Mouse (Mus musculus) kidney, embryonic 14.5 days (tissue): Measurements from ENCODE around the gene Ran. TPM values are rescaled to one million over a fixed set of nuclear protein-coding genes. Genes with fewer than 3 reads are reported as not detected.
A peak's percentile ranks its signal among the peaks of the same experiment; 100 is the strongest.

Experiments
- ATAC-seq: fragments of 200-750 bp; cut with Nextera tagmentation; 2 replicates; pipeline ENCODE4 v1.8.0; 2017; ENCODE audit warnings: moderate number of reproducible peaks, mild to moderate bottlenecking, moderate TSS enrichment, moderate library complexity; ENCODE audit not compliant: low FRiP score, low TSS enrichment
- H3K27ac ChIP-seq: fragments of 300-500 bp; sonication (generic); 2 replicates; pipeline ENCODE4 v1.5.1; 2014; ENCODE audit warnings: low read depth, mild to moderate bottlenecking, low read length, moderate library complexity, mixed read lengths
- H3K27me3 ChIP-seq: fragments of 300-500 bp; sonication (generic); 2 replicates; pipeline ENCODE4 v1.6.1; 2014; ENCODE audit warnings: mild to moderate bottlenecking, low read length; ENCODE audit not compliant: control insufficient read depth, insufficient read depth
- H3K36me3 ChIP-seq: fragments of 300-500 bp; sonication (generic); 2 replicates; pipeline ENCODE4 v1.6.1; 2014; ENCODE audit warnings: low read length, mixed read lengths; ENCODE audit not compliant: control insufficient read depth, insufficient read depth
- H3K4me1 ChIP-seq: fragments of 300-500 bp; sonication (generic); 2 replicates; pipeline ENCODE4 v1.6.1; 2014; ENCODE audit warnings: low read length, mixed read lengths; ENCODE audit not compliant: control insufficient read depth, insufficient read depth
- H3K4me2 ChIP-seq: fragments of 300-500 bp; sonication (generic); replicated peaks from 2 replicates; pipeline ENCODE4 v1.6.1; 2014; ENCODE audit warnings: low read depth, mild to moderate bottlenecking, low read length
- H3K4me3 ChIP-seq: fragments of 300-500 bp; sonication (generic); 2 replicates; pipeline ENCODE4 v1.5.1; 2014; ENCODE audit warnings: mild to moderate bottlenecking, low read length
- H3K9ac ChIP-seq: fragments of 300-500 bp; sonication (generic); 2 replicates; pipeline ENCODE4 v1.6.1; 2014; ENCODE audit warnings: low read depth, mild to moderate bottlenecking, low read length, moderate library complexity
- H3K9me3 ChIP-seq: fragments of 300-500 bp; sonication (generic); 2 replicates; pipeline ENCODE4 v1.6.1; 2016; ENCODE audit warnings: low read length; ENCODE audit not compliant: control insufficient read depth
- WGBS: fragments of 180-500 bp; shearing (Covaris S2); extraction: QIAGEN DNeasy Blood & Tissue Kit; methylation state at CpG from one replicate; pipeline ENCODE4 v1.1.7; 2014; 5-methylcytosine and 5-hydroxymethylcytosine counted together
- polyA plus RNA-seq: library from polyadenylated mRNA; unstranded; fragments of >200 nt; fragmentation: Nextera tagmentation; extraction: Ambion mirVana; gene quantifications from 2 replicates; pipeline ENCODE4 v1.2.1, GENCODE M21; 2014

The Ran gene
- polyA plus RNA-seq, 1 experiment from 2014 or later: 768 TPM

GRCm38 (mm10) chr5:129008412-129008826 lies 11.4 kb upstream of the Ran start, which contains the start of gene Stx2:
TSS of gene Stx2 (minus strand) at chr5:129008574.
- H3K27me3 ChIP-seq: no peaks in the 10 kb centered on the region
- H3K9ac ChIP-seq: peak within 1 kb of the TSS; percentile 81
- no peaks in the 10 kb centered on the region for H3K9me3 ChIP-seq
- peak within 1 kb of the TSS; percentile 67 for H3K27ac ChIP-seq
- H3K36me3 ChIP-seq: no peaks in the 10 kb centered on the region; the same call in 1 of the 2 replicates
- ATAC-seq: peak; percentile 94
- WGBS: under 1% methylated on average over 39 of the region's 39 CpGs
- H3K4me3 ChIP-seq: peak within 1 kb of the TSS; percentile 76
- H3K4me1 ChIP-seq: peaks cover 12% of the 10 kb centered on the region; the same call in 1 of the 2 replicates
- peak within 1 kb of the TSS; percentile 54 for H3K4me2 ChIP-seq

- ATAC-seq: no peak
- no peaks in the 10 kb centered on the region for H3K27me3 ChIP-seq
- peaks cover 12% of the 10 kb centered on the region; the same call in 1 of the 2 replicates for H3K4me1 ChIP-seq
- H3K27ac ChIP-seq: no peak overlapping the region
- no peak overlapping the region for H3K9ac ChIP-seq
- WGBS: 62% methylated on average over 3 of the region's 3 CpGs
- no peak overlapping the region for H3K4me3 ChIP-seq
- no peaks in the 10 kb centered on the region; the same call in 1 of the 2 replicates for H3K36me3 ChIP-seq
- no peak overlapping the region for H3K4me2 ChIP-seq
- H3K9me3 ChIP-seq: no peaks in the 10 kb centered on the region
These were observed 10.3 kb upstream of the Ran start for GRCm38 (mm10) chr5:129009577-129009976.

- H3K9ac ChIP-seq: no peak overlapping the region
- no peak overlapping the region for H3K27ac ChIP-seq
- WGBS: 89% methylated on average over 2 of the region's 2 CpGs
- H3K27me3 ChIP-seq: no peaks in the 10 kb centered on the region
- peaks cover 12% of the 10 kb centered on the region; the same call in 1 of the 2 replicates for H3K4me1 ChIP-seq
- ATAC-seq: no peak
- no peak overlapping the region for H3K4me3 ChIP-seq
- H3K4me2 ChIP-seq: no peak overlapping the region
- no peaks in the 10 kb centered on the region for H3K9me3 ChIP-seq
- no peaks in the 10 kb centered on the region for H3K36me3 ChIP-seq
These were observed 8.9 kb upstream of the Ran start for GRCm38 (mm10) chr5:129010937-129011336.

GRCm38 (mm10) chr5:129015020-129015419 lies 4.8 kb upstream of the Ran start:
- no peaks in the 10 kb centered on the region for H3K9me3 ChIP-seq
- H3K4me1 ChIP-seq: no peaks in the 10 kb centered on the region
- H3K36me3 ChIP-seq: no peaks in the 10 kb centered on the region
- ATAC-seq: no peak
- no peak overlapping the region for H3K27ac ChIP-seq
- no peaks in the 10 kb centered on the region for H3K27me3 ChIP-seq
- WGBS: 75% methylated on average over 3 of the region's 3 CpGs
- no peak overlapping the region for H3K4me2 ChIP-seq
- no peak overlapping the region for H3K4me3 ChIP-seq
- no peak overlapping the region for H3K9ac ChIP-seq

DNA sequence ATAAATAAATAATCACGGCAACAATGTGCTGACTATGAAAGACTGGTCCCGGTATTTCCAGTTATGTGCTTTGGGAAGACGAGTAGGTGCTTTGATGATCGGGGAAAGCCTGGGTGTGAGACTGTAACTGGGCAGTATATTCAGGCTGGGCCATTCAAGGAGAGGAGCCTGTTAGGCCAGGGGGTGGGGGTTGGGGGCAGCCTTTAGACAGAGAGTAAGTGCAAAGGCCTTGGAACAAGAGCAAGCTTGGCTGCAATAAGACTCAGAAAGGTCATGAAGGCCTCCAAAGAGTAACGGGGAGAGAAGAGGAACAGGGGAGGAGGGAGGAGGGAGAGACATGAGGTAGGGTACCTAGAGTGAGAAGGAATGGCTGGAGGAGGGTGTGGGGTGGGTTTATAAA lies 4.3 kb upstream of the Ran start:
- H3K27ac ChIP-seq: no peak overlapping the region
- no peaks in the 10 kb centered on the region for H3K36me3 ChIP-seq
- 74% methylated on average over 5 of the region's 5 CpGs for WGBS
- H3K4me1 ChIP-seq: no peaks in the 10 kb centered on the region
- no peak overlapping the region for H3K9ac ChIP-seq
- H3K9me3 ChIP-seq: no peaks in the 10 kb centered on the region
- H3K27me3 ChIP-seq: no peaks in the 10 kb centered on the region
- H3K4me2 ChIP-seq: no peak overlapping the region
- ATAC-seq: no peak
- no peak overlapping the region for H3K4me3 ChIP-seq

DNA sequence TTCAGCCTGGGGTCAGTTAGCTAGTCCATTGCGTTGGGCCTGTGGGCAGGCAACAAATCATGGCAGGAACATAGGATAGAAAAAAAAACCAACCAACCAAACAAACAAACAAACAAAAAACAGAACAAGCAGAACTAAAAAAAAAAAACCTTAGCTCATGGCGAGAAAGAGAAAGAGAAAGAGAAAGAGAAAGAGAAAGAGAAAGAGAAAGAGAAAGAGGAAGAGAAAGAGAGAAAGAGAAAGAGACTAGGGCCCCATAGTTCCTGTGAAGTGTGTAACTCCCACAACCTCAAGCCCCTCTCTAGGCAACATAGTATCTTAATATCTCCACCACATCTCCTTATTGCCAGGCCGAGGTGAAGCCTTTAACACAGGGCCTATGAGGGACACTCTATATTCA lies 3.5 kb upstream of the Ran start:
- no peak overlapping the region for H3K27ac ChIP-seq
- no peak overlapping the region for H3K9ac ChIP-seq
- no peaks in the 10 kb centered on the region for H3K4me1 ChIP-seq
- H3K4me2 ChIP-seq: no peak overlapping the region
- no peak overlapping the region for H3K4me3 ChIP-seq
- peaks cover 4% of the 10 kb centered on the region; the same call in 1 of the 2 replicates for H3K36me3 ChIP-seq
- no peak for ATAC-seq
- WGBS: 89% methylated on average over 3 of the region's 3 CpGs
- no peaks in the 10 kb centered on the region for H3K9me3 ChIP-seq
- H3K27me3 ChIP-seq: no peaks in the 10 kb centered on the region

GRCm38 (mm10) chr5:129018782-129019489 lies 933 bp upstream of the Ran start:
- H3K4me1 ChIP-seq: no peaks in the 10 kb centered on the region
- peak overlapping the region; percentile 93 for H3K4me3 ChIP-seq
- 87% methylated on average over 13 of the region's 13 CpGs for WGBS
- H3K27me3 ChIP-seq: no peaks in the 10 kb centered on the region
- H3K9ac ChIP-seq: peak overlapping the region; percentile 82
- H3K4me2 ChIP-seq: peak overlapping the region; percentile 42
- ATAC-seq: no peak
- no peaks in the 10 kb centered on the region for H3K9me3 ChIP-seq
- peaks cover 19% of the 10 kb centered on the region for H3K36me3 ChIP-seq
- H3K27ac ChIP-seq: peak overlapping the region; percentile 96

DNA sequence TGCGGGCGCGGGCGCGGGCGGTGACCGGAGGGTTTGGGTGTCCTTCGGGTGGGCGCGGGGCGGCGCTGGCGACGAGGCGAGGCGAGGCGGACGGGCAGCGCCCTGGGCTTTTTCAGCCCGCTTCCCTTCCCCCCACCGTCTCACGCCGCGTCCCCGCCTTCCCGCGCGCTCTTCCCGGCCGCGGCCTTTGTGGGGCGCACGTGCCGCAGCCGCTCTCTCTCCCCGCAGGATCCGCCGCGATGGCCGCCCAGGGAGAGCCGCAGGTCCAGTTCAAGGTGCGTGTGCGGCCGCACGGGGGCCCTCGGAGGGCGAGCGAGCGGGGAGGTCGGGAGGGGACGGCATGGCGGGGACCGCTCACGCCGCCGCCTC lies 415 bp downstream of the Ran start:
- ATAC-seq: peak; percentile 70
- peak overlapping the region; percentile 93 for H3K4me3 ChIP-seq
- H3K4me1 ChIP-seq: no peaks in the 10 kb centered on the region
- H3K36me3 ChIP-seq: peaks cover 30% of the 10 kb centered on the region
- 0% methylated on average over 35 of the region's 56 CpGs for WGBS
- no peaks in the 10 kb centered on the region for H3K27me3 ChIP-seq
- H3K9me3 ChIP-seq: no peaks in the 10 kb centered on the region
- peak overlapping the region; percentile 98 for H3K9ac ChIP-seq
- peak overlapping the region; percentile 96 for H3K27ac ChIP-seq
- peak overlapping the region; percentile 86 for H3K4me2 ChIP-seq

DNA sequence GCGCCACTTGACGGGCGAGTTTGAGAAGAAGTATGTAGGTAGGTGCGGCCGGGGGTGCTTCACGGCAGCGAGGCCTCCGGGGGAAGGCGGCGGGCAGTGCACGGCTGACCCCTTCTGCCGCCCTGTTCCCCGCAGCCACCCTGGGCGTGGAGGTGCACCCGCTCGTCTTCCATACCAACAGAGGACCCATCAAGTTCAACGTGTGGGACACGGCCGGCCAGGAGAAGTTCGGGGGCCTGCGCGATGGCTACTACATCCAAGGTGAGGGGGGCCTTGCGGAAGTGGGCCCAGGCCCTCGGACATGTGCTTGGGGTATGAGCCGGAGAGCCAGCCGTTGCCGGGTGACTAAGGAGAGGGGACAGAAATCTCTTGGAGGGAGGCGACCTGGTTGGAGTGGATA lies 862 bp downstream of the Ran start:
- peak overlapping the region; percentile 86 for H3K4me2 ChIP-seq
- 6% methylated on average over 27 of the region's 28 CpGs for WGBS
- peak overlapping the region; percentile 98 for H3K9ac ChIP-seq
- no peaks in the 10 kb centered on the region for H3K4me1 ChIP-seq
- ATAC-seq: peak; percentile 7
- H3K4me3 ChIP-seq: peak overlapping the region; percentile 93
- H3K36me3 ChIP-seq: peaks cover 31% of the 10 kb centered on the region
- no peaks in the 10 kb centered on the region for H3K9me3 ChIP-seq
- no peaks in the 10 kb centered on the region for H3K27me3 ChIP-seq
- H3K27ac ChIP-seq: peak overlapping the region; percentile 96
